Mouse (Mus musculus): ENCODE results near the gene Pcdh19. TPM values are rescaled to one million over a fixed set of nuclear protein-coding genes. Genes with fewer than 3 reads are reported as not detected.
A peak's percentile ranks its signal among the peaks of the same experiment; 100 is the strongest.

The Pcdh19 gene
- total RNA-seq, 2 experiments from 2014 or later, result 16.4 to 16.6 TPM

- no peak for DNase-seq
These were observed 31.2 kb downstream of the Pcdh19 start for GRCm38 (mm10) chrX:133657308-133658302.

GRCm38 (mm10) chrX:133655876-133656538 lies 32.8 kb downstream of the Pcdh19 start:
- DNase-seq, result no peak

- no peak for DNase-seq
These were observed 33.6 kb downstream of the Pcdh19 start for GRCm38 (mm10) chrX:133655196-133655595.

- DNase-seq, result no peak
These were observed 35.7 kb downstream of the Pcdh19 start for GRCm38 (mm10) chrX:133653071-133653470.

- DNase-seq, result no peak
These were observed 38.4 kb downstream of the Pcdh19 start for GRCm38 (mm10) chrX:133650379-133650778.

- DNase-seq, result no peak
These were observed 41.0 kb downstream of the Pcdh19 start for GRCm38 (mm10) chrX:133647809-133648208.

- no peak for DNase-seq
These were observed 49.3 kb downstream of the Pcdh19 start for GRCm38 (mm10) chrX:133639445-133639844.

GRCm38 (mm10) chrX:133629538-133629937 lies 59.2 kb downstream of the Pcdh19 start:
- DNase-seq, result peak; percentile 11

GRCm38 (mm10) chrX:133618222-133618621 lies 70.6 kb downstream of the Pcdh19 start:
- no peak for DNase-seq

GRCm38 (mm10) chrX:133605828-133606227 lies 83.0 kb downstream of the Pcdh19 start:
- DNase-seq, result no peak

- DNase-seq, result peak; percentile 46
These were observed 84.5 kb downstream of the Pcdh19 start for GRCm38 (mm10) chrX:133604272-133604671.

- no peak for DNase-seq
These were observed 86.7 kb downstream of the Pcdh19 start for GRCm38 (mm10) chrX:133602068-133602467.

- DNase-seq, result no peak
These were observed 87.1 kb downstream of the Pcdh19 start for GRCm38 (mm10) chrX:133601658-133602057.

GRCm38 (mm10) chrX:133601195-133601594 lies 87.6 kb downstream of the Pcdh19 start:
- no peak for DNase-seq

- no peak for DNase-seq
These were observed 113.0 kb downstream of the Pcdh19 start for GRCm38 (mm10) chrX:133575601-133576382.

- no peak for DNase-seq
These were observed 123.4 kb downstream of the Pcdh19 start for GRCm38 (mm10) chrX:133565355-133565754.

Other genes with a start within 250 kb of the Pcdh19 start
- under 1 TPM; 0.25 to 0.45 TPM for gene Tnmd, start 162.0 kb upstream of the Pcdh19 start, total RNA-seq (2021)
- 10 to 100 TPM; 47.2 to 49.9 TPM for gene Tspan6, start 209.4 kb upstream of the Pcdh19 start, total RNA-seq (2021)
- 10 to 100 TPM in 1 of 2 experiments, 1 to 10 TPM in 1; 10.0 to 10.4 TPM for gene Srpx2, start 219.4 kb upstream of the Pcdh19 start, total RNA-seq (2021)

Data from heart, postnatal 4 days (tissue).